Mouse (Mus musculus) monocyte, adult 5-6 weeks (primary cell): ENCODE data around the gene Obscn. TPM values are rescaled to one million over a fixed set of nuclear protein-coding genes. Genes with fewer than 3 reads are reported as not detected.

Source experiments
- ATAC-seq: fragments of 153-309, 156-312 bp; replicated peaks from 2 replicates; pipeline ENCODE4 v1.8.0; 2017; ENCODE audit warnings: mild to moderate bottlenecking; ENCODE audit not compliant: low TSS enrichment, insufficient number of reproducible peaks, severe bottlenecking, poor library complexity, low FRiP score
- total RNA-seq: library from RNA; stranded (forward); fragments of 200-1000, 200-491, 200-594 nt; gene quantifications from 3 replicates; pipeline ENCODE4 v1.2.3, GENCODE M21; 2017

Gene Obscn
- under 0.01 to 0.58 TPM in 2 of 3 replicates, not detected in the other for total RNA-seq

GRCm38 (mm10) chr11:59135904-59136452, at the start of gene Obscn:
Gene Obscn, minus strand, starts transcription at chr11:59136402.
- ATAC-seq: no peak

GRCm38 (mm10) chr11:59185490-59185889, 49.3 kb upstream of the Obscn start:
- ATAC-seq: no peak

GRCm38 (mm10) chr11:59183821-59184220, 47.6 kb upstream of the Obscn start:
- ATAC-seq: no peak

- ATAC-seq: no peak
Observed at GRCm38 (mm10) chr11:59182864-59183331, 46.7 kb upstream of the Obscn start, which contains the start of gene Gjc2. Gene Gjc2, minus strand, starts transcription at chr11:59183213.

- ATAC-seq: no peak
Observed at GRCm38 (mm10) chr11:59176921-59177320, 40.7 kb upstream of the Obscn start.

- ATAC-seq: no peak
Observed at GRCm38 (mm10) chr11:59176475-59176874, 40.3 kb upstream of the Obscn start.

GRCm38 (mm10) chr11:59174189-59174838, 38.1 kb upstream of the Obscn start:
- no peak for ATAC-seq

- no peak for ATAC-seq
Observed at GRCm38 (mm10) chr11:59170549-59170948, 34.3 kb upstream of the Obscn start.

- no peak for ATAC-seq
Observed at GRCm38 (mm10) chr11:59169807-59170206, 33.6 kb upstream of the Obscn start.

- ATAC-seq: no peak
Observed at GRCm38 (mm10) chr11:59165616-59166241, 29.5 kb upstream of the Obscn start.

GRCm38 (mm10) chr11:59164384-59164783, 28.2 kb upstream of the Obscn start:
- ATAC-seq: no peak

GRCm38 (mm10) chr11:59163255-59164236, 27.3 kb upstream of the Obscn start, which contains the start of gene Iba57:
Gene Iba57, minus strand, starts transcription at chr11:59163739.
- ATAC-seq: peak; percentile 90

GRCm38 (mm10) chr11:59162443-59163254, 26.4 kb upstream of the Obscn start:
- no peak for ATAC-seq

- no peak for ATAC-seq
Observed at GRCm38 (mm10) chr11:59161398-59161797, 25.2 kb upstream of the Obscn start.

- no peak for ATAC-seq
Observed at GRCm38 (mm10) chr11:59159558-59159957, 23.4 kb upstream of the Obscn start.

- ATAC-seq: no peak
Observed at GRCm38 (mm10) chr11:59159099-59159498, 22.9 kb upstream of the Obscn start.

GRCm38 (mm10) chr11:59155900-59156299, 19.7 kb upstream of the Obscn start:
- ATAC-seq: no peak

GRCm38 (mm10) chr11:59154220-59154619, 18.0 kb upstream of the Obscn start:
- no peak for ATAC-seq
